Mouse (Mus musculus) heart, postnatal 14 days (tissue): ENCODE measurements at regions not wholly inside any gene's neighbourhood (a gene's known extent, or its start where the extent isn't known, plus 50 kb on each side); places are given as distances from the start of the nearest gene placed in this dataset.
"Not testable (repeated sequence)": the region's sequence is repeated elsewhere in the genome, so short reads cannot be mapped to it uniquely, and the experiment has no call there.

Experiments used
- DNase-seq, 2 experiments: peaks; one replicate each; pipeline ENCODE4 v3.0.0; 2021 to 2022
- intact Hi-C: fragments of 180-260 bp; cut with DNase I; formaldehyde crosslinking; loops from one replicate; pipeline ENCODE4 v1.15.1; 2025

DNA sequence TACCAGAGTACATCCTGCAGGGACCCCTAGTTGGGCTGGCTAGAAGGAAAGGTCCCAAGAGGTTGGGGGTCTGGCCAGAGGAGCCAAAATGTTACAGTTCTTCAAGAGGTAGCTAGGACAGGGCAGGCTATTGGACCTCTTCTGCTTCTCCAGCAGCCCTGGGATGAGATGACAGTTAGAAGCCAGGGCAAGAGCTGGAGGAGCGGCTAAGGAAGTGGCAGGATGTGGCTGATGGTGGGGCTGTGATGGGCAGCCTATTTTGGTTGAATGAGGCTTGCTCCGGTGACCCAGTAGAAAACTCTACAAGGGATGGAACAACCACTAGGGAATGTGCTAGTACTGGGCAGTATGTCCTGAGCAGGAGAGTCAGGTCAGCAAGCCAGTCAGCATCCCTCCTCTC, 82.8 kb downstream of the Ddx11 start:
- DNase-seq: no peak
- intact Hi-C loops: no loop called here

DNA sequence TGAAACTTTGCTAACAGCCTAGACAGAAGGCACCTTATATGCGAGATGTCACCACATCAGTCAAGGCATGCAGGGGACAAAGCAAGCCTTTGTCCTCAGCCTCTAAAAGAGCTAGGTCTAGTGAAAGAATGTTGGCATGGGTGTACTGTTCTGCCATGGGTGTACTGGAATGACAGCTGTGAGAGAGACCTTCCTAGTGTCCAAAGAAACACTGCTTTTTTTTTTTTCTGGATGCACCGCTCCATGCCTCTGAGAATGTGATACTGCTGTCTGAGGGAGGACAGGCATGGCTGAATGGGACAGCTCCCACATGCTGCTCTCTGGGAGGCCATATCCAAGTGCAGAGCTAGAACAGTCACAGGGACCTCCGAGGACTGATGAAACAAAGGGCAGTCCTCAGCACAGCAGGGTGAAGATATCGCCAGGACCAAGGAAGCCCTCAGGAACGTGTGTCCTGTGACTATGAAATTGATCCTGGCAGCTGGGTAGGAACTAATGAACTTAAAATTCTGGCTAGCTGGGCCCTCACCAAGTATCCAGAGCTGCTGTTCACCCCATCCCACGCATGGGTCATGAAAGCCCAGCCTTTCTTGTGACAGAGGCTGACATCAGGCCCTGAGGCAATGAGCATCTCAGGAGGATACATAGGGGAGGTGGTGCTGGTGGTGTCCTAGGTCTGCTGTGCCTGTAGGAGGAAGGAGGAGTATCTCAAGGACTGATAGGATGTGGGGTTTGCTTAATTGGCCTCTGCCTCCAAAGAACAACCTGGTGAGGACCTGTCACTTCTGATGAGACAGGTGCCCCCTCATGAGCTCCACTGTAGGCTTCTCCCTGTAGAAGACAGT, 84.6 kb downstream of the Ddx11 start:
- intact Hi-C loops: not testable (repeated sequence)

DNA sequence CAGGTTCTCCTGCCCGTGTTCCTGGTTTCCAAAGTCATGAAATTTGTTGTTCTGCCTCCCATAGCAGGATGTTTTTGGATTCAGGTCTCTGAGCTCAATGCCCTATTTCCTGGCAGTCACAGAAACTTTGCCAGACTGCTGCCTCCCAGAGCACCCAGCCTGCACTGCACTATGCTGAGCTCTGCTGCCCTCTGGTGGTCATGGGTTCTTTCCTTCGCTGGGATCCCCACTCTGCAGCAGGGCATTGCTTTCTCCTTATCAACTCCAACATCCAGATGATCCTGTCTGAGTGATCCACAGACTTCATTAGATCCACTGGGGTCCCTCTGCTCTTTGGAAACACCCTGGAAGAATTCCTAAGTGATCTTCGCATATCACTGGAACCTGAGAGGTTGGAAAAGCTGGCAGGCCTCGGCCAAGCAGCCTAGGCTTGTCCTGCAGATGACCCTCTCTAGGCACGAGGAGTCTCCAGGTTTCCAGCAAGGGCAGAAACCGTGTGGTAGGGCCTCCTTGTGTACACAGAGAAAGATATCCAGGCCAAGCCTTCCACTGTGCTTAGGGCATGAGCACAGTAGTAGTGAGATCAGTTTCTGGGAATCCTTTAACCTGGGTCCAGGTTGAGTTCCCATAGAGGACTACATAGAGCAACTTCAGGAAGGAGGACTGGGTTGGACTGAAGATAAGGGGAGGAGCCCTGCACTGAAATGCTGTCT, 85.6 kb downstream of the Ddx11 start:
- intact Hi-C loops, DNase-seq: not testable (repeated sequence)

More for the DNA sequence above, 84.6 kb downstream of the Ddx11 start:
- not testable (repeated sequence) for DNase-seq

DNA sequence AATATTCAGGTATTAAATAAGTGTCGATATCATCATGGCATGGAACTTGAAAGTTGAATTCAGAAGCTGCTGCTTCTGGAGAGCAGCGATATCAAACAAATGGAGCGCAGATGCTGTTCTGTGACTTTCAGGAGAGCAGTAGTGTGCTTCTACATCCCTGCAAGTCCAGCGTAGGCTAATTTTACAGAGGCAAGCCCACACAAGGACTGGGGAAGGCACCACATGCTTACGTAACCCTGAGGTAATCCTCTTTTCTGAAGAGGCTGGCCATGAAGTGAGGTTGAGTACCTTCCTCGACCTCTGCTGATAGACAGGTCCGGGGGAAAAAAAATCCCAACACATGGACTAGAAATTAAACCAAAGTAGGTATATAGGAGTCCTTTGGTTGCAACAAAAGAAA, 88.2 kb downstream of the Ddx11 start:
- intact Hi-C loops: loop anchor here (2.0 kb wide), 1 partner anchor 59 kb away; no protein-coding TSS in a partner anchor
- no peak for DNase-seq

DNA sequence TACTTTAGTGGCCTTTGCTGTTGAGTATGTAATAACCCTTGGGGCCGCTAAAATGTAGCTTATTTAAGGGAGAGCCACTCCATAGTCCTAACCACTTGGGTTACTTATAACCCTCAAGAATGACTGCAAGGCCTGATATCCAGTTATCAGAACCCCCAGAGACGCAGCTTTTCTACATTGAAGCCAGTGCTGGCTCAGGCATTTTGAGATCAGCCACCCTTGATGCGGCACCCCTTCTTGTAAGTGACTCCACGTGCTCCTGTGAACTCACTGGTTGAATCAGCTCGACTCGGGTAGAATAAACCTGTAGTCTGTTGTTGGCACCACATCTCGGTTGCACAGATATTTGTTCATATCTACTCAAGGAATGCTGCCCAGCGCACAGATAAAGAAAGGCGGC, 89.3 kb downstream of the Ddx11 start:
- intact Hi-C loops: no loop called here
- DNase-seq: no peak

DNA sequence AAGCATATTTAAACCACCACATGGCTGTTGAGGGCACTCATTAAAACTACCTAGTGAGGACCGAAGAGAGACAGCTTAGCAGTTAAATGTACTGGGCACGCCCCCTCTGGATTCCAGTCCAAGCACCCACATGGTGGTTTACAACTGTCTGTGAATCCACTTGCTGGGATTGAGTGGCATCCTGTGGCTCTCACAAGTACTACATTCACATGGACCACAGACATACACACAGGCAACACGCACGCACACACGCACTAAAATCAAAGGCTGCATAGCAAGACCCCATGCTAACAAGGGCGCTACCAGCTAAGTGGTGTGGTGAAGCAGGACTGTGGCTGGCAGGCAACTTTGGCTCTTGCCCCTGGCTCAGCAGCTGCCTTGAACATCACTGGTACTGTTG, 95.0 kb downstream of the Ddx11 start:
- intact Hi-C loops: no loop called here
- DNase-seq: no peak

DNA sequence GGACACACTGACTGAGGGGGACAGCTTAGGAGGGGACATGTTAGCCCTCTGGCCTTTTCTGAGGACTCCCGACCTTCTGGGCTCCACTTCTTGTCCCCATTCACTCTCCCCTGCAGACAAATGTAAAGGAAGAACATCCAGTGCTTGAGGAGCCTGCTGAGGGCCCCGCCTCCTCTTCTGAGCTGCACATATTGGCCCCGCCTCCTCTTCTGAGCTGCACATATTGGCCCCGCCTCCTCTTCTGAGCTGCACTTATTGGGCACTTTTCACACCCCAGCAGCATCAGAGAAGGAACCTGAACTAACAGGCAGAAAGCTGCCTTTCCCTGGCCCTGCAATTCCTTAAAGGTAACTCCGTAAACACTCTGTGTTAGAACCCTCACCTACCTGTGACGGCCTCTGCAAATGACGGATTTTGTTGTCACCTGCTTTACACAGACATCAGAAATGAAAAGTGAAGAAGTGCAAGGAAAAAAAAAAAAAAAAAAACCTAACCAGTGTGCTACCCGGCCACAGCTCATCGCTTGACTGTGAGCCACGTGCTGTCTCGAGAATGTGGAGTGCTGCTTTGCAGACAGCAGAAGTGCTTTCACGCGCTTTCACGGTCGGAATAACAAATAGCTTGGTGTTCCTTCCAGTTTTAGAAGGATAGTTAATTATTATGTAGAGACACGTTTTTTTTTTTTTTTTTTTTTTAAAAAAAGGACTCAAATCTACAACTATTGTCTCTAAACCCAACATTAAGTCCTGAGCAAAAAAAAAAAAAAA, 96.5 kb downstream of the Ddx11 start:
- intact Hi-C loops: no loop called here
- no peak for DNase-seq

DNA sequence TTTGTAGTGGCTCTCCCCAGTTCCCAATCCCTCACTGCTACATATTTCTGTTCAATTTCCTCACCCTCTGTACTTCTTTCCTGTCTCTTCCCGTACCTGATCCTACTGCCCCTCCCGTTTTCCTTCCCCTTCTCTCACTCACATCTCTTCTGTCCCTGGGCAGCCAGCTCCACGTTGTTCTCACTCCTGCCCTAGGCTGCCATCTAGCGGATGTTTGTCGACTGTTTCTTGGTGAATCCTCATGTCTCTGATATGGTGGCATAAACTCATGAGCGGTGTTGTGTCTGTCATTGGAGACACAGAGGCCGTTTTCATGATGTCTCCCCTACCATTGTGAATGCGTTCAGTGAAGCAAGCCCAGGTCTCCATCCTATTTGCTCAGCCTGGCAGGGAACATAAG, 97.9 kb downstream of the Ddx11 start:
- peak; percentile 50 to 75 for DNase-seq
- intact Hi-C loops: no loop called here

DNA sequence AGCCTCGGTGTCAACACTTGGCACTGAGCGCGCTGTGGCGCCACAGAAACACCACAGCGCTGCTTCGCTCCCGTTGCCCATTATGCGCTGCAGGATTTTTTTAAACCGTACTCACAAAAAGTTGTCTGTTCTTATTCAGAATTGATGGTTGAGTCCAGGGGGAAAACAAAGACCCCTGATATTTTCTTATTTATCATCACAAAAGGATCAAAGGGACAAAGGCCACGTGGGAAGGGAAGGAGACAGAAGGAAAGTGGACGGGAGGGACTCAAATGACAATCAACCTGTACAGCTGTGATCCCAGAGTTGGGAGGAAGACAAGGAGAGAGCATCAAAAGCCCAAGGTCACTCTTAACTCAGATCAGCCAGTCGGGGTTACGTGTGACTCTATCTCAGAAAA, 100.4 kb downstream of the Ddx11 start:
- DNase-seq: no peak
- intact Hi-C loops: no loop called here

DNA sequence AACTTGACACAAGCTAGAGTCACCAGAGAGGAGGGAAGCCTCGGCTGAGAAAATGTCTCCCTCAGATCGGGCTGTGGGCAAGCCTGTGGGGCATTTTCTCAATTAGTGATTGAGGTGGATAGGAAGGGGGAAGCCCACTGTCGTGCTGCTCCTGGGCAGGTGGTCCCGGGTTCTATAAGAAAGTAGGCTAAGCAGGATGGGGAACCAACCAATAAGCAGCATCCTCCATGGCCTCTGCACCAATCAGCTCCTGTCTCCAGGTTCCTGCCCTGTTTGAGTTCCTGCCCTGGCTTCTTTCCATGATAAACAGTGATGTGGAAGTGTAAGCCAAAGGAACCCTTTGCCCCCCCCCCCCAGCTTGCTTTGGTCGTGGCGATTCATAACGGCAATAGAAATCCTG, 100.9 kb downstream of the Ddx11 start:
- intact Hi-C loops: no loop called here
- no peak for DNase-seq

DNA sequence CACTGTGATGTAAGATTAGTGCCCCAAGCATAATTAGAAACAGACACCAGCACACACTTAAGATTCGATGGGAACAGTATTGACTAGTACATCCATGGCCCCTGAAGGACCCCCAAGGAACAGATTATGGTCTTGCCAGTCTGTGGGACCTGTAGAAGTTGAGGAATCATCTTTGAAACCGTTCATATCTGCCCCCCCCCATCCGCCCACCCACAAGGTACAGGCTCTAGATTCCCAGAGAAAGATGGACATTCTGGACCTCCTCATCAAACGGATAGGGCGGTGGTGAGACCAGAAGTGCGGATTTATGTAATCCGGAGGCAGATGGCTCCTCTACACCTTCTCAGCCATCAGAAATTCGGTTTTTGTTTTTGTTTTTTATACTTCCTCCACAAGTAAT, 109.1 kb downstream of the Ddx11 start:
- intact Hi-C loops: no loop called here

DNA sequence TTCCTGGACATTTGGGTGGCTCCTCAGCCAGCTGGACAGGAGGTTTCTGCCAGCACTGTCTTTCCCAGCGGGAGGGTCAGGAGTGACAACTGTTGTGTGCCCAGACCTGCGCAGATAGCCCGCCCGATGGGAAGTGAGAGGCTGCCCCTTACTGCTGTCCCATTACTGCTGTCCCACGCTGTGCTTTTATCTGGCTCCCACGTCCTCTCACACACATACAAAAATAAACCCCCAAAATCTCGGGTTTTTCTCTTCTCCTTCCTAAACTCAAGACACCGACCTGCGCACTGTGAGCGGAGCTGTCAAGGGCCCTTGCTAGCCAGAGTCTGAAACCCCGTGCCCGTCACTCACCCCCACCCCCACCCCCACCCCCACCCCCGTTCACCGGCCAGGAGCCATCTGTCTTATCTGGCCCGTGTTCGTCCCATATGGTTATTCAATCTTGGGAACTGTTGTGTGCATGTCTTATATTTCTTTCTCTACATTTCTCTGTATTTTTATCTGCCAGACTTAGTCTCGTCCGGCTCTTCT, 109.6 kb downstream of the Ddx11 start:
- peak; percentile 13 to 27 for DNase-seq
- intact Hi-C loops: no loop called here

More for the DNA sequence above, 109.1 kb downstream of the Ddx11 start:
- no peak for DNase-seq

DNA sequence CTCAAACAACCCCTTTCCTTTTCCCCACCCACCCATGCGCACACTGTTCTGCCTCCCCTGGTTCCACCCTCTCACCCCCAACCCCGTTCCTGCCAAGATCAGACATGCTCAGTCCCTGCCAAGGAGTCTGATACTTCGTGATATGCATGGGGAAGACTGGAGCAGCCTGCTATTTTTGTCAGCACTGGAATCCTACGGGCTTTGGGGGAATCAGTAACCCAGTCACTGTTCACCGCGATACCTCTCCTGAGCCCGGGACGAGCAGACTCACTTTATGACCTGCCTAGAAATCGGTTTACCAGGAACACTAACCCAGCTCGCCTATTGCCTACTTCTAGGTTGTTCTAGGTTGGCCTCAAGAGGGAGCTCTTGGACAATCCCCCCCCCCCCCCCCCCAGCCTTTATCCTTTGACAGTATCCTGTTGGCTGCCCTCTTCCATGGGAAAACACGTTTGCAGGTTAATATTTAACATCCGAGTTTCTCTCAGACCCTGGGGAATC, 110.2 kb downstream of the Ddx11 start:
- intact Hi-C loops: no loop called here
- peak in 1 of 2 experiments; percentile 25 for DNase-seq

DNA sequence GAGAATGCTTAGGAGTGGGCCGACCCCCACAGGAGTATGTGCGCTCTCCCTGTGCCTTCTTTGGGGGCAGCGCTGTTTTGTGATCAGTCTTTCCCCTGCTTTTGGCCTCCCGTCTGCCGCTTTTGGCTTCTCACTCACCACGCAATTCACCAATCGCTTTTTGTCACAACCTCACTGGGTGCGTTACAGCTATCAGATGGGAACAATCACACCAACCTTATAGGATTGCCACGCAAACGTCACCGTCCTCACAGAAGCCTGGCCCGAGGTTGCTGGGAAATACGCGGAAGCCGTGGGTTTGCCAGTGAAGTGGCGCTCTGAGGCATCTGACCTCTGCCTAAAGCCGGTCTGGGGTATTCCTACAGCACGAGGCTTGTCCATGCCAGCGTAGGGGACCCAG, 111.1 kb downstream of the Ddx11 start:
- intact Hi-C loops: loop anchor here (2.0 kb wide), 1 partner anchor 216 kb away; no protein-coding TSS in a partner anchor
- no peak for DNase-seq

DNA sequence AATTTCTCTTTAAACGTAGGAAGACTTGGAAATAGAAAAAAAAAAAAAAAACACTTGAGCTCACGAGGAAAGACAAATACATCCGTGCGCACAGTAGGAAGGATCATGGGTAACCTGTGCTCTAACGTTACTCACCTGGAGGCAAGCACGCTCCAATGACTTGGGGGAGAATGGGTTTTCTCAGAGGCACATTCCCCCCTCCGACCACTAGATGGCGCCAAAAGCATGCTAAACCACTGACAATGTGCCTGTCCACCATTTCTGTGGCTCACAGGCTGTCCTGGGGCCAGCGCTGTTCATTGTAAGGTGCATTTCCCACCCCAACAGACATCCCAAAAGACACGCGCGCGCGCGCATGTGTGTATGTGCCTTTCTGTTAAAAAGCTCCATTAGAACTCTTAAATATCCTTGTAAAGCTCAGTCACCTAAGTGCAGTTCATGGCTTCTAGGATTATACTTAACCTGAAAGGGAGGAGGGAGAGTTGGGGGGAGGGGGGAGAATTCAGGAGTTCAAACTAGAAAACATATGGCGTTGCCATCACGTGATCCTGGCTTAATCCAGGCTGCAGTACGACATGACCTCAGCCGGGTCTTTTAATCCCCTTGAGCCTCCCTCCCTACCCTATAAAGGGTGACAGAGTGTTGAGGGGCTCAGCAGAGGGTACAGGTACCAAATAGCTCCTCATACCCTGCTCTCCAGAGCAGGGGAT, 111.9 kb downstream of the Ddx11 start:
- intact Hi-C loops: loop anchor here (1.0 to 2.0 kb wide), 4 partner anchors 216 to 255 kb away; no protein-coding TSS in a partner anchor

DNA sequence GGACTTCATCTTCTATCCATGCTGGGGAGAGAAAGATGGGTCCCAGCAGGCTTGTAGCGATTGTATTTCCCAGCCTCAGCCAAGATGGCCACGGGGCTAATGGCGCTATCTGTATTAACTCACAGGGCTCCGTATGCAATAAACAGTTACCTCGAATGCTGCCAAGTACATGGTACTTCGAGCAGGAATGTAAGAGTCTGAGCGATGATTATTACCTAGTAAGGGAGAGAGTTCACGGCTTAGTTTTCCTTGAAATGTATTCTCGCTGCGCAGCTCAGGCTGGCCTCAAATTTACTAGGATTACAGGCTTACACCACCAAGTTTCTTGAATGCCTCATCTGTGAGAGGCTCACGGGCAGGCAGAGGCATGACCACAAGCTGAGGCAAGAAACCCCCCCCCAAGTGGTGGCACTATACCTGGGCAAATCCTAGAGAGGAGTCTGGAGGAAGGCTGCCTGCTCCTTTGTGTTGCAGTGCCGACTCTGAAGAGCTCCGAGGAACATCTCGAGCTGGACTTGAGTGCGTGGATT, 112.6 kb downstream of the Ddx11 start:
- DNase-seq: no peak
- intact Hi-C loops: loop anchor here (1.0 to 2.0 kb wide), 4 partner anchors 215 to 254 kb away; no protein-coding TSS in a partner anchor

More for the DNA sequence above, 111.9 kb downstream of the Ddx11 start:
- DNase-seq: peak; percentile 84 to 91

DNA sequence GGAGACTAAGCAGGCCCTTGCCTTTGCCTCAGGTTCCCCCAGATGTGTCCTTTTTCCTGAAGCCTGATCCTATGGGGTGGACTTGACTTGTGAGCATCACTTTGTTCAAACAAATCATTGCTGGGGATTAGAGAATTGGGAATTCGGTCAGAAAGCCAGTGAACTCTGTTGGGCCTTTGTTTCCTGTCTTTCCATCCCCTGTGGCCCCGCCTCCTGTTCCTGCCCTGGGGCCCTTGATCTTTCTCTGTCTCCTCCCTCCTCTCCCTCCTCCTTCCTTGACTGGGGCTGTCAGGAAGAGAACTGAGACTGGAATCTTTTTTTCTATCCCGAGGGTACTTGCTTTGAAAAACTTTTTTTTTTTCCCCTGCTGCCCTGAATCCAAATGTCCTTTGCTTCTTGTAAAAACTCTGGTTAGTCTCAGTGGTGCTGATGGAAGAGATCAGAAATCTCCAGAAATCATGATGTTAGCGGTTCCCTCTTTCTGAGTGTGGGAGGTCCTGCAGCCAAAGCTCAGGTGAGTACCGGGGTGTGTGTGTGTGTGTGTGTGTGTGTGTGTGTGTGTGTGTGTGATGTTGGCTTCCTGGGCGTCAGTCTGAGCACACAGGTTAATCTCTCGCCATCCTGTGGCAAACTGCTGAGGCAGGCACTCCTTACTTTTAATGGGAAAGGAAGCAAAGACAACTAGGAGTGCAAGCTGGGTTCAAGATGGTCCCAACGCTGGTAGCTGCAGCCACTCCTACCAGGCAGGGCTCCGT, 118.7 kb downstream of the Ddx11 start:
- intact Hi-C loops: loop anchor here (5.0 kb wide), 1 partner anchor 95 kb away; no protein-coding TSS in a partner anchor
- peak; percentile 30 to 31 for DNase-seq

DNA sequence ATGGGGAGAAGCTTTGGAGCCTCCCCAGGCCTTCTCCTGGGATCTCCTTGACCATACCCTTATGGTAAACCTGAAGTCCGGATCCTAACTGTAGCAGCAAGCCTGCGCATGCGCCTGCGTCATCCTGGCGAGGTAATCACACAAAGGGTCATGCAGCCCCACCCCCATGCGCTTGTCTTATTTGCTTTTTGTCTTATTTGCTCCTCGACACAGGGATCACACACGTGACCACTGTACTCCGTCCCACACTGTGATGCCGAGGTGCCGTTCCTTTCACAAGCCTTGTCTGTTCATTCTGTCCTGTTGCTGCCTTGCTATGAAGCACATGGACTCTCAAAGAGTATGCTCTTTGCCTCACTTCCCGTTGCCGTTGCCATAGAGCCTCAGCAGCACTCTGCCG, 120.9 kb downstream of the Ddx11 start:
- intact Hi-C loops: loop anchor here (5.0 kb wide), 1 partner anchor 93 kb away; no protein-coding TSS in a partner anchor
- no peak for DNase-seq
